Mouse (Mus musculus) limb, embryonic 14.5 days (tissue): ENCODE measurements around the gene Actn4. TPM values are rescaled to one million over a fixed set of nuclear protein-coding genes. Genes with fewer than 3 reads are reported as not detected.

Experiments
- ATAC-seq: fragments of 200-750 bp; cut with Nextera tagmentation; 2 replicates; pipeline ENCODE4 v1.8.0; 2017; ENCODE audit warnings: low read depth, moderate number of reproducible peaks, moderate TSS enrichment; ENCODE audit not compliant: low FRiP score
- DNase-seq: peaks from one replicate; pipeline ENCODE4 v3.0.0-alpha.2; 2015; ENCODE audit warnings: low spot score
- H3K27ac ChIP-seq: fragments of 300-500 bp; sonication (generic); replicated peaks from 2 replicates; pipeline ENCODE4 v1.5.1; 2014; ENCODE audit warnings: low read depth, mild to moderate bottlenecking, low read length, moderate library complexity, mixed read lengths
- H3K27me3 ChIP-seq: fragments of 300-500 bp; sonication (generic); 2 replicates; pipeline ENCODE4 v1.6.1; 2014; ENCODE audit warnings: low read length, mixed read lengths; ENCODE audit not compliant: control insufficient read depth, insufficient read depth
- H3K36me3 ChIP-seq: fragments of 300-500 bp; sonication (generic); 2 replicates; pipeline ENCODE4 v1.6.1; 2014; ENCODE audit warnings: mild to moderate bottlenecking, low read length, moderate library complexity, mixed read lengths; ENCODE audit not compliant: control insufficient read depth, insufficient read depth
- H3K4me1 ChIP-seq: fragments of 300-500 bp; sonication (generic); 2 replicates; pipeline ENCODE4 v1.6.1; 2014; ENCODE audit warnings: antibody characterized with exemption, low read length, mixed read lengths; ENCODE audit not compliant: control insufficient read depth, insufficient read depth
- H3K4me2 ChIP-seq: fragments of 300-500 bp; sonication (generic); replicated peaks from 2 replicates; pipeline ENCODE4 v1.6.1; 2014; ENCODE audit warnings: low read depth, mild to moderate bottlenecking, low read length, moderate library complexity; ENCODE audit not compliant: severe bottlenecking
- H3K4me3 ChIP-seq: fragments of 300-500 bp; sonication (generic); replicated peaks from 2 replicates; pipeline ENCODE4 v1.5.1; 2014; ENCODE audit warnings: low read length
- H3K9ac ChIP-seq: fragments of 300-500 bp; sonication (generic); 2 replicates; pipeline ENCODE4 v1.6.1; 2014; ENCODE audit warnings: mild to moderate bottlenecking, low read depth, low read length, moderate library complexity; ENCODE audit not compliant: severe bottlenecking
- H3K9me3 ChIP-seq: fragments of 300-500 bp; sonication (generic); 2 replicates; pipeline ENCODE4 v1.6.1; 2016; ENCODE audit warnings: low read length; ENCODE audit not compliant: control insufficient read depth
- POLR2A ChIP-seq: fragments of 200-500 bp; IDR thresholded peaks from 2 replicates; pipeline ENCODE4 v1.8.0; 2012; ENCODE audit warnings: inconsistent platforms, mild to moderate bottlenecking, moderate library complexity, borderline replicate concordance; ENCODE audit not compliant: insufficient read depth, insufficient read length; ENCODE audit errors: extremely low read depth
- WGBS: fragments of 180-500 bp; shearing (Covaris S2); extraction: QIAGEN DNeasy Blood & Tissue Kit; methylation state at CpG from one replicate; pipeline ENCODE4 v1.1.7; 2014; 5-methylcytosine and 5-hydroxymethylcytosine counted together
- polyA plus RNA-seq, 2 experiments: library from polyadenylated mRNA; depleted of rRNA in 1 of 2; stranded (reverse) in 1 of 2; unstranded in 1 of 2; fragments of >200 nt; fragmentation: Nextera tagmentation in 1 of 2; extraction: Ambion mirVana in 1 of 2; gene quantifications; 2 replicates each; pipeline versions ENCODE4 v1.2.1 to v1.2.3; 2012 to 2014

Actn4 gene
- polyA plus RNA-seq, 2 experiments: 268 to 295 TPM

DNA sequence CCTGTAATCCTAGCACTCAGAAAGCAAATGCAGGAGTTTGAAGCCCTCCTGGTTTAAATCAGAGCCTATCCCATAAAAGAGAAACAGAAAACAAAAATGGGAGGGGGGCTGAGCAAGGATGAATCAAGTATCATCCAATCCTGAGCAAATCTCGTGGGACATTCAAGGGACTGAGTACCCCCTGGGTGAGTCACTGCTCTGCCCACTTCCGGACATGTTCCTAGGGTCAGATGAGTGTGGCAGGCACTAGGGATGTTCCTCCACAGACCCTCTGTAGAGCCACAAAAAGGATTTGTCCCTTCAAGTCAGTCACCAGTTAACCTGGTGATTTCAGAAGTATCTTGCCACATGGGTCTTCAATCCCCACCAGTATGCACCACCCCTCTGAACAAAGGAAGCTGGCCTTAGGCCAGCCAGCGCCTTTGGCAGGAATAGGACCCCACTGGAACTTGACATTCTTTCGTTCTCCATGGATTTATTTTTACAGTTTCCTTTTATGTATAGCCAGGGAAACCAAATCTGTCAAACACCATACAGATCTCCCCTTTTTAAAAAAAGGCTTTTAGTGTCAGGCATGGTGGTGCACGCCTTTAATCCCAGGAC lies 6.7 kb downstream of the Actn4 start:
- Histone ChIP-seq H3K9me3 (no peaks in the 10 kb centered on the region), H3K27ac (peak overlapping the region; percentile 63), H3K4me2 (no peak overlapping the region), H3K36me3 (peaks cover 15% of the 10 kb centered on the region), H3K27me3 (no peaks in the 10 kb centered on the region), H3K4me3 (no peak overlapping the region), H3K4me1 (peaks cover 76% of the 10 kb centered on the region), H3K9ac (no peak overlapping the region)
- ATAC-seq: no peak
- TF ChIP-seq POLR2A: no peak
- WGBS: 50% methylated on average over 5 of the region's 5 CpGs
- no peak for DNase-seq

DNA sequence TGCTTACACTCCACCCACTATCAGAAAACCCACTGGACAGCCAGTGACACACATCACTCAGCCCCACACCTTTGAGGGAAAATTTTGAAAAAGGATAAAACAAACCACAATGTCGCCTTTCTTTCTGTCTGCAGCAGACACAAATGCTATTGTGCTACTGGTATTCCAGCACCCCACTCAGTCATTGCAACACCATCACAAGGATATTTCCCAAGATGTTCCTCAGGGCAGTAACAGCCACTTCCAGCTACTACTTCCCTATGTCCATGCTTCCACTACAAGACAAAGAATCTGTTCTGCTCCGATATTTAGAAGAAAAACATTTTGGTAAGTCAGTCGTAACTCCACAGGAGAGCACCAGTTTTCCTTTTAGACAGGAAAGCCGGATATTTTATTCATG lies 7.4 kb downstream of the Actn4 start:
- no peak overlapping the region for H3K4me2 ChIP-seq
- H3K36me3 ChIP-seq: peaks cover 15% of the 10 kb centered on the region
- H3K9ac ChIP-seq: no peak overlapping the region
- 66% methylated on average over 4 of the region's 4 CpGs for WGBS
- peaks cover 75% of the 10 kb centered on the region for H3K4me1 ChIP-seq
- no peaks in the 10 kb centered on the region for H3K9me3 ChIP-seq
- no peaks in the 10 kb centered on the region for H3K27me3 ChIP-seq
- peak overlapping the region; percentile 63 for H3K27ac ChIP-seq
- H3K4me3 ChIP-seq: no peak overlapping the region
- DNase-seq (no peak), ATAC-seq (no peak)
- no peak for TF ChIP-seq POLR2A

DNA sequence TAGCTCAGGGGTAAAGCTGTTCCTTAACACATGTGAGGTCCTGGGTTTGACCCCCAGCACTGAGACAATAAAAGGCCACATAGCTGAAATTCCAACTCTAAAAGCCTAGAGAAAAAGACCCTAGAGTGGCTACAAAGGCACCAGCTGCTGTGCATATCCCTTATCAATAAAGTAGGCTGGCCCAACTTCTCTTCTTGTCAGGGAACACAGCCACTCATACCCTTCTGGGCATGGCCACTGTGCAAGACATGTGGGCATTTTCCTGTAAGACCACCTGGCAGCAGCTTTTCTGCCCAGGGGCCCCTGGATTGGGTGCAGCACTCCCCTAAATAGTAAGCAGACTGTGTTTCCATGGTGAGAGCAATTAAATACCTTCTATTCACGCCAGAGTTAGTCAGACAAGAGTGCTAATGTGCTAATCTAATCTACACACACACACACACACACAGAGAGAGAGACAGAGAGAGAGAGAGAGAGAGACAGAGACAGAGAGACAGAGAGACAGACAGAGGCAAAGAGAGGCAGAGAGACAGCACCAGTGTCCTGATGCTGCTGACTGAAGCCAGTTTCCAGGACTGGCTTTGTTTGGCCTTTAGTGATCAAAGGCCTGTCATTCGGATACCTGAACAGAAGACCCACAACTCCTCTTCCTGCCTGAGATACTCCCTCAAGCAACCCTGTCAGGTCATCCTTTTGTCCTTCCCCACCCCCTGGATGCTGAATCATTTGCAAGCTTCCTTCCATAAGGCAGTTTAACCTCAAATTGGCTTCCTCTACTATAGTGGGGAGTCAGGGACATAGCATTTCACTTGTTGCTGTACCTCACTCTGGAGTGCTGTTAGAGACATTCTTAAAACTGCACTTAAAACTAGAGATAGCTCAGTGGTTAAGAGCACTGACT lies 8.4 kb downstream of the Actn4 start:
- H3K27me3 ChIP-seq: no peaks in the 10 kb centered on the region
- ATAC-seq (peak; percentile 39; the same call in 1 of the 2 replicates), DNase-seq (no peak)
- no peak overlapping the region for H3K4me3 ChIP-seq
- 0 out of 2 replicates have a peak overlapping the region, but pooled peaks have one; percentile 0 for H3K4me2 ChIP-seq
- H3K9ac ChIP-seq: peak overlapping the region; percentile 18; the same call in 1 of the 2 replicates
- 16% methylated on average over 2 of the region's 2 CpGs for WGBS
- TF ChIP-seq POLR2A: no peak
- peaks cover 15% of the 10 kb centered on the region for H3K36me3 ChIP-seq
- peaks cover 75% of the 10 kb centered on the region for H3K4me1 ChIP-seq
- peak overlapping the region; percentile 87 for H3K27ac ChIP-seq
- H3K9me3 ChIP-seq: no peaks in the 10 kb centered on the region

DNA sequence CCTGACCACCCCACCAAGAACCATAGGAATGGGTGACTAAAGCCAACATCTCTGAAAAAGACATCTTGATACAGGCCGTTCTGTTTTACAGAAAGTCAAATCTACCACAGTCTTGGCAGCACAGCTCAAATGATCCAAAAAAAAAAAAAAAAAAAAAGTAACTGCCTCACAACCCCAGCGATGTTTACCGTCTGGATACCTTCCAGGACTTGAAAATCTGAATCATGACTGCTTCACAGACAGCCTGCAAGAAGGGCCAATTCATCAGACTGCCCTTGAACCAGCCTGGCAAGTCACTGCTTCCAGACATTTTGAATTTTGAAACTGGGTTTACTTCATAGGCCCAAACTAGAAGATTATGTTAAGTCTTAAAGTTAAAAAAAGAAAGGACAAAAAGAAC lies 9.4 kb downstream of the Actn4 start:
- Histone ChIP-seq H3K4me1 (peaks cover 76% of the 10 kb centered on the region), H3K27me3 (no peaks in the 10 kb centered on the region), H3K27ac (peak overlapping the region; percentile 87), H3K9ac (peak overlapping the region; percentile 18; the same call in 1 of the 2 replicates), H3K4me2 (0 out of 2 replicates have a peak overlapping the region, but pooled peaks have one; percentile 0), H3K36me3 (peaks cover 15% of the 10 kb centered on the region), H3K9me3 (no peaks in the 10 kb centered on the region), H3K4me3 (no peak overlapping the region)
- DNase-seq: peak; percentile 73
- TF ChIP-seq POLR2A: no peak
- WGBS: 7% methylated on average over 3 of the region's 3 CpGs
- ATAC-seq: peak; percentile 13; the same call in 1 of the 2 replicates

DNA sequence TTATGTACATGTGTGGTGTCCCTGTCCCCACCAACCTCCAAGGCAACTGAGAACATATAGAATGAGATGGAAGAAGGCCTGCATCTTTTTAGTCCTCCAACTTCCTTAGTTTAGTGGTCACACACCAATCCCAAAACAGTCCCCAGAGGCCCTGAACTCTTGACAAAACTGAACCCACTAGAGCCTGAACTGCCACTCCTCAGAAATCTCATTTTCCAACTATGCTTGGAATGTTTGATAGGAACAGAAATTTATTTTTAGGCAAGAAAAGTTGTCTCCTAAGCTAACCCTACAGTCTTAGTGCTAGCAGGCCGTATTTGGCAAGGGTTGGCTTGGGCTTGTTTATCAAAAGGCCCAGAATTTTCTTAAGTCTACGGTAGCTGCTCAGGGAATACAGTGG lies 10.4 kb downstream of the Actn4 start:
- Histone ChIP-seq H3K4me2 (no peak overlapping the region), H3K4me1 (peaks cover 79% of the 10 kb centered on the region), H3K9ac (no peak overlapping the region), H3K4me3 (no peak overlapping the region), H3K27me3 (no peaks in the 10 kb centered on the region), H3K36me3 (peaks cover 15% of the 10 kb centered on the region), H3K27ac (peak overlapping the region; percentile 87), H3K9me3 (no peaks in the 10 kb centered on the region)
- ATAC-seq (no peak), DNase-seq (no peak)
- no peak for TF ChIP-seq POLR2A
- 74% methylated on average over 2 of the region's 2 CpGs for WGBS
